Mouse (Mus musculus): Measurements from ENCODE around the gene Stox2.

Gene Stox2

GRCm38 (mm10) chr8:47320707-47321106 is 125.5 kb downstream of the Stox2 start:
- no peak for ATAC-seq (ENCODE audit: insufficient number of reproducible peaks, low FRiP score, low TSS enrichment)

GRCm38 (mm10) chr8:47318468-47318867 is 127.7 kb downstream of the Stox2 start:
- ATAC-seq (ENCODE audit: insufficient number of reproducible peaks, low FRiP score, low TSS enrichment), result no peak

GRCm38 (mm10) chr8:47308176-47308575 is 138.0 kb downstream of the Stox2 start:
- ATAC-seq (ENCODE audit: insufficient number of reproducible peaks, low FRiP score, low TSS enrichment), result no peak

- no peak for ATAC-seq (ENCODE audit: insufficient number of reproducible peaks, low FRiP score, low TSS enrichment)
Observed at GRCm38 (mm10) chr8:47306372-47306771, 139.8 kb downstream of the Stox2 start.

GRCm38 (mm10) chr8:47305880-47306279 is 140.3 kb downstream of the Stox2 start:
- ATAC-seq (ENCODE audit: insufficient number of reproducible peaks, low FRiP score, low TSS enrichment), result no peak

- ATAC-seq (ENCODE audit: insufficient number of reproducible peaks, low FRiP score, low TSS enrichment), result no peak
Observed at GRCm38 (mm10) chr8:47298460-47298859, 147.7 kb downstream of the Stox2 start.

GRCm38 (mm10) chr8:47289641-47290040 is 156.5 kb downstream of the Stox2 start:
- ATAC-seq (ENCODE audit: insufficient number of reproducible peaks, low FRiP score, low TSS enrichment), result no peak

GRCm38 (mm10) chr8:47288866-47289541 is 157.2 kb downstream of the Stox2 start:
- ATAC-seq (ENCODE audit: insufficient number of reproducible peaks, low FRiP score, low TSS enrichment), result peak; percentile 63

GRCm38 (mm10) chr8:47288131-47288865 is 157.9 kb downstream of the Stox2 start:
- peak; percentile 11; the same call in 1 of the 2 replicates for ATAC-seq (ENCODE audit: insufficient number of reproducible peaks, low FRiP score, low TSS enrichment)

GRCm38 (mm10) chr8:47287641-47288130 is 158.5 kb downstream of the Stox2 start:
- peak; percentile 3 for ATAC-seq (ENCODE audit: insufficient number of reproducible peaks, low FRiP score, low TSS enrichment)

GRCm38 (mm10) chr8:47287201-47287621 is 159.0 kb downstream of the Stox2 start:
- ATAC-seq (ENCODE audit: insufficient number of reproducible peaks, low FRiP score, low TSS enrichment), result peak; percentile 18; the same call in 1 of the 2 replicates

GRCm38 (mm10) chr8:47286081-47286700 is 160.0 kb downstream of the Stox2 start:
- ATAC-seq (ENCODE audit: insufficient number of reproducible peaks, low FRiP score, low TSS enrichment), result no peak

- ATAC-seq (ENCODE audit: insufficient number of reproducible peaks, low FRiP score, low TSS enrichment), result no peak
Observed at GRCm38 (mm10) chr8:47285435-47285834, 160.7 kb downstream of the Stox2 start.

- ATAC-seq (ENCODE audit: insufficient number of reproducible peaks, low FRiP score, low TSS enrichment), result no peak
Observed at GRCm38 (mm10) chr8:47284329-47285326, 161.5 kb downstream of the Stox2 start.

GRCm38 (mm10) chr8:47279898-47280297 is 166.3 kb downstream of the Stox2 start:
- no peak for ATAC-seq (ENCODE audit: insufficient number of reproducible peaks, low FRiP score, low TSS enrichment)

GRCm38 (mm10) chr8:47278211-47278610 is 168.0 kb downstream of the Stox2 start:
- ATAC-seq (ENCODE audit: insufficient number of reproducible peaks, low FRiP score, low TSS enrichment), result no peak

GRCm38 (mm10) chr8:47268931-47269330 is 177.2 kb downstream of the Stox2 start:
- ATAC-seq (ENCODE audit: insufficient number of reproducible peaks, low FRiP score, low TSS enrichment), result no peak

GRCm38 (mm10) chr8:47268062-47268822 is 177.9 kb downstream of the Stox2 start:
- peak; percentile 68 for ATAC-seq (ENCODE audit: insufficient number of reproducible peaks, low FRiP score, low TSS enrichment)
